Mouse (Mus musculus): ENCODE data around the gene Pfdn2. TPM values are rescaled to one million over a fixed set of nuclear protein-coding genes. Genes with fewer than 3 reads are reported as not detected.

Pfdn2 gene
- polyA plus RNA-seq (2017; shearing (Covaris generic)), result 93.6 TPM

GRCm38 (mm10) chr1:171345225-171346094 is at the start of gene Pfdn2, which contains the start of gene Nit1:
Gene Pfdn2 (plus strand): TSS chr1:171345670.
Gene Nit1 (minus strand): TSS chr1:171345646.

DNA sequence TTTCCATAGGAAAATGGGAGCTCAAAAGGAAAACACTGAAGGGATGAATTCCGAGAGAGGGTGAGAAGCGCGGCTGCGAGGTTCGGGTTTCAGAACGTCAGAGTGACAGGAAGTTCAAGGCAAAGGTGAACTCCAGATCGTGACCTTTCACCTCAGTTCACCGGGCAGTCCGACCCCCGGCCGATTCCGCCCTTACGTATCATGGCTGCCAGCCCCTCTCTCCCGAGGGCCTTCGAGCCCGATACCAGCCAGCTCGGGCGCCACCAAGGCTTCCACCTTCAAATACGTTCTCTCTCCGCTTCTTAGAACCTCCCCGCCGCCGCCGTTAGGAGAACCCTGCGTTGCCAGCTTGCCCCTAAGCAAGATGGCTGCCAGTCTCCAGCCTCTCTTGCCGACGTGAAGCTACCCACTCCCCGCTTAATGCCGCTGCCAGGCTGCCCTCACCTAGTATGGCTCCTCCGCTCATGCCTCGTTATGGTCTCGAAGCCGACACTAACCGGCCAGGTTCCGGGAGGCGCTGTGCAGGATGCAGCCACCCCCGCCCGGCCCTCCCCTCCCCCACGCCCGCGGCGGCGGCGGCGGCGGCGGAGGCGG is 16.5 kb upstream of the Pfdn2 start, which contains the start of gene Dedd:
Dedd (plus strand) TSS at position 307 of the 594 bp plus-strand sequence.

DNA sequence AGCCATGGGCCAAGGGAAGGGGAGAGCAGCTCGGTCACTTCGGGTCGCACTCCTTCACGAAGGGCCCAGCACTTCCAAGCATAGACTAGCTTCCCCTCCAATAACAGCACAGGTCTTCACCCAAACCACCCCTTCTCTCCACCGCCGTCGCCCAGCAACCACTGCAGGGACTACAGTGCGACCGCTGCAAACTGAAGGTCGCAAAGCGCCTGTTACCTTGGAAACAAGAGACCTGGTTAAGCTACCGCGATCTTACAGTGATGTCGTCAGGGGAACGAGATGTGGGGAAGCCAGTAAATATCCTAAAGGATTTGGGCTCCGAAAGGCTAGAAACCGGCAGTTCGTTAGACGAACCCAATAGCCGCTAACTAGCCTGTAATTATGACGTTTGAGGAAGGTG is 15.2 kb downstream of the Pfdn2 start, which contains the start of gene Klhdc9:
Klhdc9 (minus strand) TSS at position 143 of the 400 bp plus-strand sequence.

GRCm38 (mm10) chr1:171369845-171370556 is 24.5 kb downstream of the Pfdn2 start, which contains the start of gene Nectin4:
Gene Nectin4 (plus strand): TSS chr1:171370099.

GRCm38 (mm10) chr1:171388376-171389102 is 43.1 kb downstream of the Pfdn2 start, which contains the start of gene Arhgap30:
Gene Arhgap30 (plus strand): TSS chr1:171388954.

Other genes with a start within 250 kb of the Pfdn2 start
- gene Cfap126, start 231.8 kb upstream of the Pfdn2 start, polyA plus RNA-seq (2017; shearing (Covaris generic)), result 1.2 TPM
- gene Sdhc, start 195.1 kb upstream of the Pfdn2 start, polyA plus RNA-seq (2017; shearing (Covaris generic)), result 159 TPM
- not detected for gene Mpz, start 195.0 kb upstream of the Pfdn2 start, polyA plus RNA-seq (2017; shearing (Covaris generic))
- gene Pcp4l1, start 149.4 kb upstream of the Pfdn2 start, polyA plus RNA-seq (2017; shearing (Covaris generic)), result not detected
- gene Nr1i3, start 131.7 kb upstream of the Pfdn2 start, polyA plus RNA-seq (2017; shearing (Covaris generic)), result 0.36 TPM
- 34.9 TPM for gene Tomm40l, start 123.2 kb upstream of the Pfdn2 start, polyA plus RNA-seq (2017; shearing (Covaris generic))
- gene Apoa2, start 120.6 kb upstream of the Pfdn2 start, polyA plus RNA-seq (2017; shearing (Covaris generic)), result not detected
- gene Fcer1g, start 111.3 kb upstream of the Pfdn2 start, polyA plus RNA-seq (2017; shearing (Covaris generic)), result 5.2 TPM
- 0.12 TPM for gene Adamts4, start 95.2 kb upstream of the Pfdn2 start, polyA plus RNA-seq (2017; shearing (Covaris generic))
- 181 TPM for gene Ndufs2, start 94.3 kb upstream of the Pfdn2 start, polyA plus RNA-seq (2017; shearing (Covaris generic))
- gene B4galt3, start 75.3 kb upstream of the Pfdn2 start, polyA plus RNA-seq (2017; shearing (Covaris generic)), result 43.3 TPM
- 83.9 TPM for gene Ppox, start 64.5 kb upstream of the Pfdn2 start, polyA plus RNA-seq (2017; shearing (Covaris generic))
- 61.2 TPM for gene Usp21, start 57.7 kb upstream of the Pfdn2 start, polyA plus RNA-seq (2017; shearing (Covaris generic))
- gene Ufc1, start 50.6 kb upstream of the Pfdn2 start, polyA plus RNA-seq (2017; shearing (Covaris generic)), result 54.1 TPM
- gene Dedd, start 16.5 kb upstream of the Pfdn2 start, polyA plus RNA-seq (2017; shearing (Covaris generic)), result 45.6 TPM
- gene Nit1, start within 50 bp of the Pfdn2 start, polyA plus RNA-seq (2017; shearing (Covaris generic)), result 48.6 TPM
- gene Klhdc9, start 15.1 kb downstream of the Pfdn2 start, polyA plus RNA-seq (2017; shearing (Covaris generic)), result 0.29 TPM
- gene Nectin4, start 24.4 kb downstream of the Pfdn2 start, polyA plus RNA-seq (2017; shearing (Covaris generic)), result 0.07 TPM
- 190 TPM for gene Arhgap30, start 43.3 kb downstream of the Pfdn2 start, polyA plus RNA-seq (2017; shearing (Covaris generic))
- 75.0 TPM for gene Usf1, start 65.6 kb downstream of the Pfdn2 start, polyA plus RNA-seq (2017; shearing (Covaris generic))
- 3.2 TPM for gene Tstd1, start 73.2 kb downstream of the Pfdn2 start, polyA plus RNA-seq (2017; shearing (Covaris generic))
- 0.26 TPM for gene F11r, start 91.9 kb downstream of the Pfdn2 start, polyA plus RNA-seq (2017; shearing (Covaris generic))
- 11.0 TPM for gene Alyref2, start 157.8 kb downstream of the Pfdn2 start, polyA plus RNA-seq (2017; shearing (Covaris generic))
- not detected for gene Itln1, start 189.6 kb downstream of the Pfdn2 start, polyA plus RNA-seq (2017; shearing (Covaris generic))
- 0.56 TPM for gene Cd244a, start 213.5 kb downstream of the Pfdn2 start, polyA plus RNA-seq (2017; shearing (Covaris generic))

All from CD4-positive, CD25-positive, alpha-beta regulatory T cell (primary cell).